Mouse (Mus musculus) midbrain, embryonic 16.5 days (tissue): ENCODE measurements around the gene Scamp5. TPM values are rescaled to one million over a fixed set of nuclear protein-coding genes. Genes with fewer than 3 reads are reported as not detected.

Experiments used
- ATAC-seq: fragments of 200-750 bp; cut with Nextera tagmentation; 2 replicates; pipeline ENCODE4 v1.8.0; 2017; ENCODE audit warnings: moderate TSS enrichment
- H3K27ac ChIP-seq: fragments of 300-500 bp; sonication (generic); 2 replicates; pipeline ENCODE4 v1.5.1; 2014; ENCODE audit warnings: mild to moderate bottlenecking, low read length, mixed read lengths
- H3K27me3 ChIP-seq: fragments of 300-500 bp; sonication (generic); 2 replicates; pipeline ENCODE4 v1.6.1; 2014; ENCODE audit warnings: low read depth, low read length, mixed read lengths; ENCODE audit not compliant: control insufficient read depth, insufficient read depth
- H3K36me3 ChIP-seq: fragments of 300-500 bp; sonication (generic); 2 replicates; pipeline ENCODE4 v1.6.1; 2014; ENCODE audit warnings: mild to moderate bottlenecking, low read length, moderate library complexity, mixed read lengths; ENCODE audit not compliant: control insufficient read depth, insufficient read depth
- H3K4me1 ChIP-seq: fragments of 300-500 bp; sonication (generic); 2 replicates; pipeline ENCODE4 v1.6.1; 2014; ENCODE audit warnings: mild to moderate bottlenecking, low read length, mixed read lengths; ENCODE audit not compliant: control insufficient read depth, insufficient read depth
- H3K4me2 ChIP-seq: fragments of 300-500 bp; sonication (generic); 2 replicates; pipeline ENCODE4 v1.6.1; 2014; ENCODE audit warnings: mild to moderate bottlenecking, low read length, mixed read lengths
- H3K4me3 ChIP-seq: fragments of 300-500 bp; sonication (generic); 2 replicates; pipeline ENCODE4 v1.5.1; 2014; ENCODE audit warnings: low read depth, mild to moderate bottlenecking, low read length, moderate library complexity, mixed read lengths
- H3K9ac ChIP-seq: fragments of 300-500 bp; sonication (generic); 2 replicates; pipeline ENCODE4 v1.6.1; 2014; ENCODE audit warnings: low read depth, low read length, mixed read lengths
- H3K9me3 ChIP-seq: fragments of 300-500 bp; sonication (generic); replicated peaks from 2 replicates; pipeline ENCODE4 v1.6.1; 2014; ENCODE audit warnings: mild to moderate bottlenecking, low read length, mixed read lengths; ENCODE audit not compliant: control insufficient read depth, poor library complexity, severe bottlenecking
- WGBS: fragments of 180-500 bp; shearing (Covaris S2); extraction: QIAGEN DNeasy Blood & Tissue Kit; methylation state at CpG from one replicate; pipeline ENCODE4 v1.1.7; 2014; 5-methylcytosine and 5-hydroxymethylcytosine counted together
- polyA plus RNA-seq: library from polyadenylated mRNA; unstranded; fragments of >200 nt; fragmentation: Nextera tagmentation; extraction: Ambion mirVana; gene quantifications from 2 replicates; pipeline ENCODE4 v1.2.1, GENCODE M21; 2015

The Scamp5 gene
- polyA plus RNA-seq, 1 experiment from 2014 or later: 191 TPM

GRCm38 (mm10) chr9:57439522-57440295, 28.2 kb downstream of the Scamp5 start, which contains the start of gene Ppcdc:
Gene Ppcdc, minus strand, starts transcription at chr9:57440124.
- WGBS: 2% methylated on average over 32 of the region's 32 CpGs
- peak within 1 kb of the TSS; percentile 60 for H3K27ac ChIP-seq
- peaks cover 6% of the 10 kb centered on the region for H3K4me1 ChIP-seq
- H3K36me3 ChIP-seq: peaks cover 18% of the 10 kb centered on the region
- H3K9ac ChIP-seq: peak within 1 kb of the TSS; percentile 70
- H3K4me3 ChIP-seq: peak within 1 kb of the TSS; percentile 42
- H3K27me3 ChIP-seq: no peaks in the 10 kb centered on the region
- peak within 1 kb of the TSS; percentile 65 for H3K4me2 ChIP-seq
- peak; percentile 97 for ATAC-seq
- H3K9me3 ChIP-seq: no peaks in the 10 kb centered on the region

- H3K27me3 ChIP-seq: no peaks in the 10 kb centered on the region
- peak overlapping the region; percentile 42 for H3K4me3 ChIP-seq
- 53% methylated on average over 7 of the region's 7 CpGs for WGBS
- peak overlapping the region; percentile 70 for H3K9ac ChIP-seq
- peaks cover 16% of the 10 kb centered on the region for H3K36me3 ChIP-seq
- peak overlapping the region; percentile 65 for H3K4me2 ChIP-seq
- peak overlapping the region; percentile 60 for H3K27ac ChIP-seq
- no peaks in the 10 kb centered on the region for H3K9me3 ChIP-seq
- no peak for ATAC-seq
- H3K4me1 ChIP-seq: peaks cover 6% of the 10 kb centered on the region
Observed at GRCm38 (mm10) chr9:57439083-57439482, 28.8 kb downstream of the Scamp5 start.

GRCm38 (mm10) chr9:57437896-57438614, 29.8 kb downstream of the Scamp5 start:
- Histone ChIP-seq H3K27me3 (no peaks in the 10 kb centered on the region), H3K36me3 (peaks cover 9% of the 10 kb centered on the region), H3K4me1 (peaks cover 9% of the 10 kb centered on the region), H3K27ac (no peak overlapping the region), H3K4me2 (no peak overlapping the region), H3K4me3 (no peak overlapping the region), H3K9ac (no peak overlapping the region), H3K9me3 (no peaks in the 10 kb centered on the region)
- ATAC-seq: no peak
- 71% methylated on average over 10 of the region's 10 CpGs for WGBS

- Histone ChIP-seq H3K36me3 (no peaks in the 10 kb centered on the region), H3K4me3 (no peak overlapping the region), H3K27me3 (no peaks in the 10 kb centered on the region), H3K9me3 (no peaks in the 10 kb centered on the region), H3K4me1 (peaks cover 9% of the 10 kb centered on the region), H3K9ac (no peak overlapping the region), H3K27ac (no peak overlapping the region), H3K4me2 (no peak overlapping the region)
- ATAC-seq: no peak
- 91% methylated on average over 5 of the region's 5 CpGs for WGBS
Observed at GRCm38 (mm10) chr9:57436166-57436565, 31.7 kb downstream of the Scamp5 start.

GRCm38 (mm10) chr9:57434405-57435165, 33.3 kb downstream of the Scamp5 start:
- ATAC-seq: no peak
- 92% methylated on average over 11 of the region's 11 CpGs for WGBS
- Histone ChIP-seq H3K4me1 (peaks cover 9% of the 10 kb centered on the region), H3K9ac (no peak overlapping the region), H3K9me3 (no peaks in the 10 kb centered on the region), H3K36me3 (no peaks in the 10 kb centered on the region), H3K4me2 (no peak overlapping the region), H3K27ac (no peak overlapping the region), H3K4me3 (no peak overlapping the region), H3K27me3 (no peaks in the 10 kb centered on the region)

GRCm38 (mm10) chr9:57433097-57434032, 34.5 kb downstream of the Scamp5 start:
- H3K9me3 ChIP-seq: no peaks in the 10 kb centered on the region
- no peaks in the 10 kb centered on the region for H3K36me3 ChIP-seq
- H3K27me3 ChIP-seq: no peaks in the 10 kb centered on the region
- no peak overlapping the region for H3K27ac ChIP-seq
- H3K4me2 ChIP-seq: no peak overlapping the region
- WGBS: 18% methylated on average over 11 of the region's 11 CpGs
- no peak overlapping the region for H3K4me3 ChIP-seq
- peaks cover 4% of the 10 kb centered on the region; the same call in 1 of the 2 replicates for H3K4me1 ChIP-seq
- peak; percentile 71 for ATAC-seq
- no peak overlapping the region for H3K9ac ChIP-seq

GRCm38 (mm10) chr9:57432480-57432879, 35.4 kb downstream of the Scamp5 start:
- ATAC-seq: no peak
- WGBS: 93% methylated on average over 3 of the region's 3 CpGs
- Histone ChIP-seq H3K4me3 (no peak overlapping the region), H3K4me1 (peaks cover 4% of the 10 kb centered on the region; the same call in 1 of the 2 replicates), H3K27me3 (no peaks in the 10 kb centered on the region), H3K27ac (no peak overlapping the region), H3K9ac (no peak overlapping the region), H3K9me3 (no peaks in the 10 kb centered on the region), H3K36me3 (no peaks in the 10 kb centered on the region), H3K4me2 (no peak overlapping the region)

- Histone ChIP-seq H3K9ac (no peak overlapping the region), H3K27ac (no peak overlapping the region), H3K4me1 (peaks cover 4% of the 10 kb centered on the region; the same call in 1 of the 2 replicates), H3K4me3 (no peak overlapping the region), H3K36me3 (no peaks in the 10 kb centered on the region), H3K9me3 (no peaks in the 10 kb centered on the region), H3K4me2 (no peak overlapping the region), H3K27me3 (no peaks in the 10 kb centered on the region)
- ATAC-seq: no peak
- WGBS: 14% methylated on average over 9 of the region's 9 CpGs
Observed at GRCm38 (mm10) chr9:57431202-57431601, 36.7 kb downstream of the Scamp5 start.
